Mouse (Mus musculus): Measurements from ENCODE around the gene Ttc17.

The Ttc17 gene

GRCm38 (mm10) chr2:94378678-94379077 is 27.8 kb downstream of the Ttc17 start:
- no peak for DNase-seq

GRCm38 (mm10) chr2:94371093-94371492 is 35.4 kb downstream of the Ttc17 start:
- DNase-seq = no peak

GRCm38 (mm10) chr2:94363821-94364220 is 42.7 kb downstream of the Ttc17 start:
- no peak for DNase-seq

- peak; percentile 47 for DNase-seq
Measured at GRCm38 (mm10) chr2:94360398-94360973, 46.0 kb downstream of the Ttc17 start.

- DNase-seq = no peak
Measured at GRCm38 (mm10) chr2:94348165-94348591, 58.3 kb downstream of the Ttc17 start.

- no peak for DNase-seq
Measured at GRCm38 (mm10) chr2:94346746-94347145, 59.7 kb downstream of the Ttc17 start.

GRCm38 (mm10) chr2:94344624-94345023 is 61.9 kb downstream of the Ttc17 start:
- DNase-seq = peak; percentile 55

GRCm38 (mm10) chr2:94343290-94344285 is 62.9 kb downstream of the Ttc17 start:
- no peak for DNase-seq

GRCm38 (mm10) chr2:94340769-94341168 is 65.7 kb downstream of the Ttc17 start:
- DNase-seq = no peak

GRCm38 (mm10) chr2:94339495-94339894 is 67.0 kb downstream of the Ttc17 start:
- DNase-seq = no peak

- no peak for DNase-seq
Measured at GRCm38 (mm10) chr2:94336336-94336735, 70.2 kb downstream of the Ttc17 start.

GRCm38 (mm10) chr2:94334742-94335046 is 71.8 kb downstream of the Ttc17 start:
- no peak for DNase-seq

- peak; percentile 48 for DNase-seq
Measured at GRCm38 (mm10) chr2:94333841-94334741, 72.4 kb downstream of the Ttc17 start.

- no peak for DNase-seq
Measured at GRCm38 (mm10) chr2:94333086-94333485, 73.4 kb downstream of the Ttc17 start.

GRCm38 (mm10) chr2:94329336-94329735 is 77.2 kb downstream of the Ttc17 start:
- no peak for DNase-seq

GRCm38 (mm10) chr2:94327836-94328235 is 78.7 kb downstream of the Ttc17 start:
- no peak for DNase-seq

GRCm38 (mm10) chr2:94319780-94320179 is 86.7 kb downstream of the Ttc17 start:
- no peak for DNase-seq

GRCm38 (mm10) chr2:94316526-94316925 is 90.0 kb downstream of the Ttc17 start:
- no peak for DNase-seq

GRCm38 (mm10) chr2:94303984-94304383 is 102.5 kb downstream of the Ttc17 start:
- DNase-seq = peak; percentile 55

GRCm38 (mm10) chr2:94302393-94302792 is 104.1 kb downstream of the Ttc17 start:
- peak; percentile 47 for DNase-seq

GRCm38 (mm10) chr2:94301749-94302148 is 104.7 kb downstream of the Ttc17 start:
- DNase-seq = no peak

GRCm38 (mm10) chr2:94297467-94297866 is 109.0 kb downstream of the Ttc17 start:
- no peak for DNase-seq

GRCm38 (mm10) chr2:94290483-94290882 is 116.0 kb downstream of the Ttc17 start:
- peak; percentile 86 for DNase-seq
